Mouse (Mus musculus) monocyte, adult 5-6 weeks (primary cell): Measurements from ENCODE around the gene Olig2. TPM values are rescaled to one million over a fixed set of nuclear protein-coding genes. Genes with fewer than 3 reads are reported as not detected.
"Not testable (repeated sequence)": the region's sequence is repeated elsewhere in the genome, so short reads cannot be mapped to it uniquely, and the experiment has no call there.

ENCODE experiments used
- ATAC-seq: fragments of 153-309, 156-312 bp; replicated peaks from 2 replicates; pipeline ENCODE4 v1.8.0; 2017; ENCODE audit warnings: mild to moderate bottlenecking; ENCODE audit not compliant: low TSS enrichment, insufficient number of reproducible peaks, severe bottlenecking, poor library complexity, low FRiP score
- total RNA-seq: library from RNA; stranded (forward); fragments of 200-1000, 200-491, 200-594 nt; gene quantifications from 3 replicates; pipeline ENCODE4 v1.2.3, GENCODE M21; 2017

Gene Olig2
- total RNA-seq, 1 experiment from 2014 or later, result not detected

GRCm38 (mm10) chr16:91224481-91225232 is 600 bp upstream of the Olig2 start:
- ATAC-seq, result no peak

GRCm38 (mm10) chr16:91226038-91226882 is 1.0 kb downstream of the Olig2 start:
- ATAC-seq, result no peak

GRCm38 (mm10) chr16:91226883-91227759 is 1.9 kb downstream of the Olig2 start:
- no peak for ATAC-seq

GRCm38 (mm10) chr16:91227760-91228043 is 2.4 kb downstream of the Olig2 start:
- no peak for ATAC-seq

GRCm38 (mm10) chr16:91228238-91229071 is 3.2 kb downstream of the Olig2 start:
- ATAC-seq, result no peak

GRCm38 (mm10) chr16:91229072-91229348 is 3.8 kb downstream of the Olig2 start:
- ATAC-seq, result no peak

GRCm38 (mm10) chr16:91229643-91230042 is 4.4 kb downstream of the Olig2 start:
- no peak for ATAC-seq

- ATAC-seq, result no peak
These were observed 6.7 kb downstream of the Olig2 start for GRCm38 (mm10) chr16:91231781-91232469.

GRCm38 (mm10) chr16:91232470-91233240 is 7.4 kb downstream of the Olig2 start:
- no peak for ATAC-seq

- no peak for ATAC-seq
These were observed 8.1 kb downstream of the Olig2 start for GRCm38 (mm10) chr16:91233241-91233944.

GRCm38 (mm10) chr16:91239024-91239423 is 13.8 kb downstream of the Olig2 start:
- no peak for ATAC-seq

- ATAC-seq, result no peak
These were observed 21.0 kb downstream of the Olig2 start for GRCm38 (mm10) chr16:91246292-91246691.

- not testable (repeated sequence) for ATAC-seq
These were observed 30.3 kb downstream of the Olig2 start for GRCm38 (mm10) chr16:91255419-91256164.

- ATAC-seq, result no peak
These were observed 33.7 kb downstream of the Olig2 start for GRCm38 (mm10) chr16:91258956-91259355.

- ATAC-seq, result no peak
These were observed 35.6 kb downstream of the Olig2 start for GRCm38 (mm10) chr16:91260861-91261260.
